Mouse (Mus musculus) layer of hippocampus, adult 9-11 months (tissue): ENCODE measurements around the gene Dscaml1.

ENCODE experiments used
- DNase-seq: peaks from one replicate; pipeline ENCODE4 v3.0.0; 2022

Gene Dscaml1

DNA sequence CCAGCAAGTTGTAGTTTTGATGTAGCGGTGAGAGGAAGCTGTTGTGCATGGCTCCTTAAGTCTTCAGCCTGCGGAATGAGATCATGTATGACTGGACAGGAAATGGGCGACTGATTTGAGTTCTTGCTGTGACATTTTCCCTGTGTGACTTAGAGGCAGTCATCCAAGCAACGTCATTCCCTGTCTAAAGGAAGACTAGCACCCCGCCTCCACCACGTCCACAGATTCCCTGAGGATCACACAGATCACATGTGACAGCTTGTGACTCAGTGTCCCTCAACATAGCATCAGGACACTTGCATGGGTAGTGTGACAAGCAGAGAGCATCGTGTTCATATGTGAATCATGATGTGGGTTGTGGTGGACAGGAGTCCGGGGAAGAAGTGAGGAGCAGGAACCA, 147.6 kb downstream of the Dscaml1 start:
- no peak for DNase-seq

DNA sequence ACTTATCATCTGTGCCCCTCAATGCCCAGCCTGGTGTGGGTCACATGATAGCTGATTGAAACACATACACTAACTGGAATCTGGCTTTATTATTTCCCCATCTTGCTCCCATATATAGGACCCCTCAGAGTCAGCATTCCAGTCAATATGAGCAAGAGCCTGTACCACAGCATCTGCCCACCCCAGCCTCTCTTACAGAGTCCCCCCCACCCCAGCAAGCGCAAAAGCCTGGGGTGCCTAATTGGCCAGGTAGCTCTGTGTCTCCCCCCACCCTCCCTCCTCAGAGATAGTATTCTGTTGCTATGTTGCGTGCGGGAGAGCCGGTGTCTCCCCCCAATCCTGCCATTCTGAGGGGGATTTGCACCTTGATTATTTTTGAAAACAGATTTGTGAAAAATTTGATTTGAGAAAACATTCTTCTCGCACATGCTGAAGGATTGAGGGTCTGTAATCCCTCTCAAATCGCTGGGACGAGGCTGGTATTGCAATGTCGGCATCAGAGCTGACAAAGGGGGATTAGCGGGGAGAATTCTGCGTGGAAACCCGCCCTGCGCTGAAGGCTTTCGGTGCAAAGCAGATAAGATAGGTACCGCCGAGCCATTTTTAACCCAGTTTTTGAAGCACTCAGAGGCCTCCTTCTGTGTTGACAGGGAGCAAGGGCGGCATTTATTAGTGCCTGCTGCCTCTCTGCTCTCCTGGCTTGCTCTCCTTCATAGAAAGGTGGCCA, 153.8 kb downstream of the Dscaml1 start:
- no peak for DNase-seq

DNA sequence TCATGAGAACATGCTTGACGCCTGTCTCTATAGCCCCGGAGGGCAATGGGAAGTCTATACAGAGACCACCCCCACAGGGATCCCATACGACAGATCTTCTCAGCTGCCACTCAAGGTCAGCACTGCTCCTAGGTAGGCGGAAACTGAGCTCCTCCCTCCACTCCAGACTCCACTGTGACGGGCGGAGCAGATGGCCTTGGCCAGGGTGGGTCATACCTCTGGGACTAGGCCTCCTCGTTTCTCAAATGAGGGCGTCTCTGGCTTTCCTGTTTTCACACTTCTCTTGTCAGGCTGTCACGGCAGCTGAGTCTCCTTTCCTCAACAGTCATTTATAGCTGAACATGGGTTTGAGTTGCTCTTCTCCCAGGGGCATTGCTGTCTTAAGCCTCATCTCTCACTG, 160.0 kb downstream of the Dscaml1 start:
- no peak for DNase-seq

- DNase-seq, result peak; percentile 74
Observed at GRCm38 (mm10) chr9:45587704-45588103, 161.3 kb downstream of the Dscaml1 start.

DNA sequence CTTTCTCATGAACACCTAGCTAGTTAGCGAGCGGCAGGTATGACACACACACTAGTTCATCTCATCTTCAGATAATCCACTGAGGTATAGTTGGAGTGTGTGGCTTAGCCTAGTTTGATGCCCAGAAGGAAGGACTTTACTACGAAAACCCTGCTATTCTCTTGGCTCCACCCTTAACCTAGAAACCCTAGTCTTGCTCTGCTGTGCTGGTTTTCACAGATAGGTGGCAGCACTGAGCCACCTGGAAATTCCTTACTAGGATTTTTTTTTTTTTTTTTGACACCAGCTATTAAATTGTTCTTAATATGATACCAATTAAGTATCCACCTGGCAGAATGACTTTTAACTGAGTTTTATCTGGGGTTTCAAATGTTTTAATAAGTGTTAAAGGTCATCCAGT, 163.4 kb downstream of the Dscaml1 start:
- no peak for DNase-seq

DNA sequence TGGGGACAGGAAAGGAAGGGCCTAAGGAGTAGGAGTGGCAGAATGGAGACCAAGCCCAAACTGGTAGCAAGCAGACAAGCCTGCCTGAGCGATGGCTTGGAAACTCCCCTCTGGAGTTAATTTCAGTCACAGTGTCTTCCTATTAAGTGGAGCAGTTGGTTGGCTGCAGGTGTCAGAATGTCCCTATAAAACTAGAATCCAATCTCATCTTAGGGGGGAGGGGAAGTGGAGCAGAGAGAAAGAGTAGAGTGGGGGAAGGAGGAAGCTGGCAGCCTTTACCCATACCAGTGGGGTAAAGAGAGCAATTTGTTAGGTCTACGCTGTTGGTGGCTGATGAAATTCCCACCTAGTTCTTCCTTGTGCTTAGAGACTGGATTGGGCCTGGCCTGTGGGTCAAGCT, 164.6 kb downstream of the Dscaml1 start:
- no peak for DNase-seq

- peak; percentile 87 for DNase-seq
Observed at GRCm38 (mm10) chr9:45592374-45592773, 165.9 kb downstream of the Dscaml1 start.

- peak; percentile 67 for DNase-seq
Observed at GRCm38 (mm10) chr9:45598117-45598516, 171.7 kb downstream of the Dscaml1 start.

- no peak for DNase-seq
Observed at GRCm38 (mm10) chr9:45599377-45599776, 172.9 kb downstream of the Dscaml1 start.

GRCm38 (mm10) chr9:45607337-45607736, 180.9 kb downstream of the Dscaml1 start:
- no peak for DNase-seq

- DNase-seq, result peak; percentile 79
Observed at GRCm38 (mm10) chr9:45608097-45609031, 181.9 kb downstream of the Dscaml1 start.

- DNase-seq, result no peak
Observed at GRCm38 (mm10) chr9:45610336-45611060, 184.1 kb downstream of the Dscaml1 start.

DNA sequence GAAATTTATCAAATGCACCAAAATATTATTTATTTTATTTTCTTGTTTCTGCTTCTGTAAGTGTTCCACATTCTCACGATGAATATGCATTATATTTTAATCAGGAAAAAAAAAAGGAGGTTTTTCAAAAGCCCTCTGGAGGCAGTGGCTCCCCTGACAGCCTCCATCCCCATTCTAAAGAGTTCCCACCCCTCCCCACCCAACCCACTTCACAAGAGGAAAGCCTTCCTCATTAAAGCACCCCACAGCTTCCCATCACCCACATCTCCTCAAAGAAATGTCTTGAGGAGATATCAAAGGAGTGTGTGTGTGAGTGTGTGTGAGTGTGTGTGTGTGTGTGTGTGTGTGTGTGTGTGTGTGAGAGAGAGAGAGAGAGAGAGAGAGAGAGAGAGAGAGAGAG, 188.2 kb downstream of the Dscaml1 start:
- no peak for DNase-seq

DNA sequence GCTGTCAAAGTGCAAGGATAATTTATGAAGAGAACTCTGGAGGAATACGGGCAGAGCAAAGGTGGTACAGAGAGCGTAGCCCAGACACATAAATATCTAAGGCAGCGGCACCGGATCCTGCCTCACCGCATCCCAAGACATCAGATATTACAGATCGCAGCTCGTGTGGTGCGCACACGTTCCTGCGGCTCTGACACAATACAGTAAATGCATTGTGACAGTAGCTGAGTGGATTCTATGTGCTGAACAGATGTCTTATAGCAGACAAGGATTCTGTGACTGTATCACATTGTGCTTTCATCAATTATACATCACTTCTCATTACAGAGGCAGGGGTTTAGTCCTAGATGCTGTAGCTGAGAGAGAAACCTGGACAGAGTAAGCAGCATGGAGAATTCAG, 191.5 kb downstream of the Dscaml1 start:
- no peak for DNase-seq

GRCm38 (mm10) chr9:45618443-45618842, 192.0 kb downstream of the Dscaml1 start:
- no peak for DNase-seq

GRCm38 (mm10) chr9:45620049-45620448, 193.6 kb downstream of the Dscaml1 start:
- no peak for DNase-seq

DNA sequence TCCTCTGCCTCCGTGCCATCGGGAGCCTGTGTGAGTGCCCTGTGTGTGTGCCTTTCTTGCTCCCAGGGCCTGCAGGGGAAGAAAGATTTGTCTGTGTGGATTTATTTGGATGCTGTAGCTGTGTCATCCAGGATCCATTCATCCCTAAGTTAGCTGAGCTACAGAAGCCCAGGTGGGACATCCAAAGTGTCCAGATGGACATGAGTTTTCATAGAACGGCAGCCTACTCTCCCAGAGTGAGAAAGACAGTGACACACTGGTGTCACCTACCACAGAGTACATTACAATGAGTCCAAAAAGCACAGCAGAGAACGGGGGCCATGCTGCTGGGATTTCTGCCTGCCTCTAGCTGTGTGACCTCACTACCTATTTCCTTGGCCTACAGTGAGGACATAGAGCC, 194.5 kb downstream of the Dscaml1 start:
- no peak for DNase-seq

DNA sequence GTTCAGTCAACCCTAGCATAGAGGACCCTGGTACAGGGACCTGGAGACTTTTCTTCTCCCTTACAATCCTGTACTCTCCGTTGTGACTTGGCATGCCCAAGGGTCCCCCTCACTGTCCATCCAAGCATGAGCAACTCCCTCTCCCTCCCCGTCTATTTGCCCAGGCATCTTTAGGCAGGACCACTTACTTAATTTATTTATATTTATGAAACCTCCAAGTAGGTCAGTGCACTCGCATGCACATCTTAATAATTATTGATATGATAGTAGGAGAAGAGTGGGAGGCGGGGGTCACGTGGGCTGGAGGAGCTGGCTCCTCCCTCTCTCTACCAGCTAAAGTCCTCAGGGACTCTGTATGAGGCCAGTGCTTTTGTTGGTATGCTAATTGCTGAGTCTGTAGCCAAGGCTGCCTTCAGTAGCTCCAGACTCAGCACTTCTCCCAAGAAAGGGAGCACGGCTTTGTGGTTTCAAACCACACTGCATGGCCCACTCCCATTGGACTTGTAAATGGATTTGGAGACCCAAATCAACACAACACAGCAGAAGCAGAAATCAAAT, 199.5 kb downstream of the Dscaml1 start:
- no peak for DNase-seq

DNA sequence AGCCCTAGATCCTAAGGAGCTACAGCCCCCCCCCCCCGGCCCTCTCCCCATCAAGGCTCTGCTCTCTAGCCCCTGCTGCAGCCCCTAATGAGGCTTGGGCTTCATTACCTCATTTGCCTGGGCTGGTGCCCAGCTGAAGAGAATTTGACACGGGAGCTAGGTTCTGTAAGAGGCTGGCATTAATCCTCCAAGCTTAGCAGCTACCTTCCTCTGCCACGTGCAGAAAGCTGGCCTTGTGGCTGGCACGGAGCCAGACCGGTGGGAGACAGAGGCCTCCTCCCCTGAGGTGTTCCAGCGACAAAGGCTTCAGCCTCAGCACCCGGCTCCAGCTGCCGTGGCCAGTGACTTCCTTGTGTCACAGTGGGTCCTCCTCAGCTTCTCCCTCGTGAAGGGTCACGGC, 206.1 kb downstream of the Dscaml1 start:
- DNase-seq, result no peak

- no peak for DNase-seq
Observed at GRCm38 (mm10) chr9:45633036-45633435, 206.6 kb downstream of the Dscaml1 start.

- DNase-seq, result peak; percentile 61
Observed at GRCm38 (mm10) chr9:45634978-45635377, 208.6 kb downstream of the Dscaml1 start.

- peak; percentile 78 for DNase-seq
Observed at GRCm38 (mm10) chr9:45637346-45637745, 210.9 kb downstream of the Dscaml1 start.
